Mouse (Mus musculus): ENCODE results near the gene Csnk1g1.

DNA sequence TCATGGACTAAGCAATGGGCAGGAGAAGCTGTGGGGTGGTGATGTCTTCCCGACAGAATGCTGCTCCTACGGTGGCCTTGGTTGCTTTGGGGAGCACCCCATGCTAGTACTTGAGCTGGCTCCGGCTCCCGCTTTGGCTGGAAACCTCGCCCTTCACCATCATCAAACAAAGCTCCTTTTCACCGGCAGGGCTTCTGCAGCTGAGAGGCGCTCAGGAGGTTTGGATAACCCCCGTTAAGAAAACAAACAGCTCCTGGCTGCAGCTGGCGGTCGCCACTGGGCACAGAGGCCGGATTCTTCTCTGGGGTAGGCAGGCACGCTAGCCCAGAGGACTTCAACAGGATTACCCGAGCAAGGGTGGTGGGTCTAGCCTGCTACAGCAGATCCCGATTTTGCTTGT is 169.8 kb downstream of the Csnk1g1 start:
- TF ChIP-seq CTCF (IDR thresholded peaks at IDR 0.05; ENCODE audit: low read depth): no peak
- no peak for TF ChIP-seq EP300 (optimal IDR thresholded peaks at IDR 0.05)

Measured in stomach, postnatal 0 days (tissue).